Mouse (Mus musculus) forelimb bud, embryonic 11.5 days (tissue): ENCODE results near the gene Sln.

Source experiments
- DNase-seq: peaks from one replicate; pipeline ENCODE4 v3.0.0-alpha.2; 2012; ENCODE audit warnings: low read depth, low spot score

Sln gene

DNA sequence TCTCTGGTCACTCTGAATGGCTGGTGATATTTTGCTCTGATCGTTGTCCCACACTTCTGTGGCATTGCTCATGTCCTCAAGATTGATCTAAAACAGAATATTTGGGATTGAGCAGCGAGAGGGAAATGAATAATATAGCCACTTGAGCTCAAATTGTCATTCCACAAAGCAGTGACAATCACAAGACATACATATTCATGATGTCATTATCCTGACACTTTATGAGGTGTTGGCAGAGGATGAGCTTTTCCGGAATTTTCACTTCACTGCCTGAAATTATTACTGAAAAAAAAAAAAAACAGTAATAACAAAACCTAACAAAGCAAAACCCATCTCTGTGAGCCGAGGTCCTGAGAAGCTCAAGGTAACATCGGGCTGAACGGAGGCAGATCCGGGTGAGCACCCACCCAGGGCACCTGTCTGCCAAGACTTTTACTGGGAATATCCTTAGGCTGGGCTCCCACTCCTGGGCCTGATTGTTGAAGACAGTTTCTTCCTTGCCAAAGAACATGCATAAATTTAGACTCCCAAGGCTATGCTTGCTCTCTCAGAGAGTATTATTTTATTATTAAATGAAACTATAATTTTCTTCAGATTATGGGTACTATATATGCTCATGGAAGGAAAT lies 53.4 kb downstream of the Sln start:
- DNase-seq, result no peak
